Mouse (Mus musculus) heart, embryonic 11.5 days (tissue): ENCODE measurements around the gene Rnf150. TPM values are rescaled to one million over a fixed set of nuclear protein-coding genes. Genes with fewer than 3 reads are reported as not detected.

ENCODE experiments used
- ATAC-seq: fragments of 200-750 bp; cut with Nextera tagmentation; replicated peaks from 2 replicates; pipeline ENCODE4 v1.8.0; 2017; ENCODE audit warnings: moderate library complexity; ENCODE audit not compliant: insufficient number of reproducible peaks, low FRiP score, low TSS enrichment
- H3K27ac ChIP-seq: fragments of 300-500 bp; sonication (generic); 2 replicates; pipeline ENCODE4 v1.5.1; 2014; ENCODE audit warnings: mild to moderate bottlenecking, low read depth, low read length
- H3K27me3 ChIP-seq: fragments of 300-500 bp; sonication (generic); 2 replicates; pipeline ENCODE4 v1.6.1; 2014; ENCODE audit warnings: mild to moderate bottlenecking, low read length, mixed read lengths; ENCODE audit not compliant: control insufficient read depth, insufficient read depth
- H3K36me3 ChIP-seq: fragments of 300-500 bp; sonication (generic); 2 replicates; pipeline ENCODE4 v1.6.1; 2014; ENCODE audit warnings: mild to moderate bottlenecking, low read length, moderate library complexity, mixed read lengths; ENCODE audit not compliant: control insufficient read depth, insufficient read depth
- H3K4me1 ChIP-seq: fragments of 300-500 bp; sonication (generic); 2 replicates; pipeline ENCODE4 v1.6.1; 2014; ENCODE audit warnings: low read length; ENCODE audit not compliant: control insufficient read depth, insufficient read depth
- H3K4me2 ChIP-seq: fragments of 300-500 bp; sonication (generic); 2 replicates; pipeline ENCODE4 v1.6.1; 2014; ENCODE audit warnings: mild to moderate bottlenecking, moderate library complexity
- H3K4me3 ChIP-seq: fragments of 300-500 bp; sonication (generic); 2 replicates; pipeline ENCODE4 v1.5.1; 2014; ENCODE audit warnings: low read depth, low read length
- H3K9ac ChIP-seq: fragments of 300-500 bp; sonication (generic); 2 replicates; pipeline ENCODE4 v1.6.1; 2014; ENCODE audit warnings: mild to moderate bottlenecking, low read depth, low read length, moderate library complexity
- H3K9me3 ChIP-seq: fragments of 300-500 bp; sonication (generic); replicated peaks from 2 replicates; pipeline ENCODE4 v1.6.1; 2016; ENCODE audit warnings: low read length; ENCODE audit not compliant: control insufficient read depth
- WGBS: fragments of 180-500 bp; shearing (Covaris S2); extraction: QIAGEN DNeasy Blood & Tissue Kit; methylation state at CpG from one replicate; pipeline ENCODE4 v1.1.7; 2014; ENCODE audit not compliant: insufficient replicate concordance; 5-methylcytosine and 5-hydroxymethylcytosine counted together
- polyA plus RNA-seq: library from polyadenylated mRNA; unstranded; fragments of >200 nt; fragmentation: Nextera tagmentation; extraction: Ambion mirVana; gene quantifications from 2 replicates; pipeline ENCODE4 v1.2.1, GENCODE M21; 2014

The Rnf150 gene
- polyA plus RNA-seq, 1 experiment from 2014 or later: 1.1 TPM

DNA sequence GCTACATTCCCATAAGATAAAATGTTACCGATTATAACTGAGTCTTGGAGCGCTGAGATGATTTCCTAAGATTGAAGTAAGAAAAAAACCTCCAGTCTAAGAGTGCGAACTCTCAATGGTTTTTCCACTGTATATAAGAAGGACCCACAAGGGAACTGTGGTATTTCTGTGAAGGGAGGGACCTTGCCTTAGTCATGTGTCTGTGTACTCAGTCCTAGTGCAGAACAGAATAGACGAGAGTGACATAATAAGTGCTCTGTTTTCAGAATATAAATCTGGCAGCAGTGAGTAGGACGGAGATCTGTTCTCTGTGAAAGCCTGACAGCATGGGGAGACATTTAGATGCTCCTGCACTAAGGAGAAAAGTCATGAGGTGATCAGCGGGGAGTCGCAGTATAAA, 169.6 kb downstream of the Rnf150 start:
- WGBS: 55% methylated on average over 7 of the region's 7 CpGs

DNA sequence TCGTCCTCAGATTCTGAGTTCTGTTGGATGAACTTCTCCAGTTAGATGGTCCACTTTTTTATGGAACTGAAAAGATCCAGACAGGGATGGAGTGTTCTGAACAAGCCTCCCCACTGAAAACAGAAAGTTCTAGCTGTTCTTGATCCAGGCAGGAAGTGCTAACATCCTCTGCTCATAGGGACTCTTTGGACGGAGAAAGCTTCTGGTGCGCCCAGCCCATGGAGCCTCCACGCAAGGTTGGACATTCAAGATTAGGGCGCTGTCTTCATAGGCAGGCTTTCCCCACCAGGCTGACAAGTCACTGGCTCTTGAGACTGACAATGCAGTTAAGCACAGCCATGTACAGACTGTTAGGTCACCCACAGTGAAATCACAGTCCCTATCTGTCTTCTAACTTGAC, 172.0 kb downstream of the Rnf150 start:
- Histone ChIP-seq H3K36me3 (no peaks in the 10 kb centered on the region), H3K4me2 (no peak overlapping the region), H3K4me1 (no peaks in the 10 kb centered on the region), H3K27ac (no peak overlapping the region), H3K9ac (no peak overlapping the region), H3K9me3 (no peaks in the 10 kb centered on the region), H3K27me3 (no peaks in the 10 kb centered on the region), H3K4me3 (no peak overlapping the region)
- ATAC-seq: no peak
- WGBS: 76% methylated on average over 5 of the region's 5 CpGs

More for the DNA sequence above, 169.6 kb downstream of the Rnf150 start:
- H3K9ac ChIP-seq: no peak overlapping the region
- no peak overlapping the region for H3K4me3 ChIP-seq
- no peaks in the 10 kb centered on the region for H3K4me1 ChIP-seq
- no peak overlapping the region for H3K27ac ChIP-seq
- no peaks in the 10 kb centered on the region for H3K9me3 ChIP-seq
- H3K27me3 ChIP-seq: no peaks in the 10 kb centered on the region
- no peaks in the 10 kb centered on the region for H3K36me3 ChIP-seq
- no peak for ATAC-seq
- H3K4me2 ChIP-seq: no peak overlapping the region

DNA sequence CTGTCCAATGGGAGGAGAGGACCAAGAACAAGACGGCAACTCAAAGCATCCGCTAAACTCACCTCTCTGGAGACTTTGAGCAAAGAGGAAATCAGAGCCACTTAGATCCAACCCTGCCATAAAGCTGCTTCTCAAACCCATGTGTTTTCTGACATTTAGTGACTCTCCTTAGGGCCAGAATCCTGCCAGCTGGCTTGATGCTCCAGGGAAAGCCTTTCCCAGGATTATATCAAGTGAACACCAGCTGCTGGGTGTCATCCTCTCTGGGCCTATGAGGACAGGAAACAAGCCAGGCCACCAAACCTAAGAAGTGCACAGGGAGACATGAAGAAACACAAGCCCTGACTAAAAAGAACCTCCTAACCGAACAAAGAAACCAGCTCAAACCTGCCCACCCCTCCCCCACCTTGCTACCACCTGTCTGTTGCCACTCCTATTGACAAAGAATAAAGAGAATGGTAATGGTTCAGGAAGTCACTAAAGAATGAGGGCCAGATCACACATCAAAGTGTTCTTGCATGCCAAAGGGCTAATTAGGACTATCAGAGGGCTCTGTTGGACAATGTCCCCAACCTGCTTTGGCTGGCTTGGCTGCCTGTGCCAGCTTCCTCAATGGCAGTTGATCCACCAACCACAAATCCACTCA, 173.5 kb downstream of the Rnf150 start:
- no peaks in the 10 kb centered on the region for H3K36me3 ChIP-seq
- no peaks in the 10 kb centered on the region for H3K4me1 ChIP-seq
- no peak overlapping the region for H3K4me3 ChIP-seq
- ATAC-seq: no peak
- no peak overlapping the region for H3K27ac ChIP-seq
- WGBS: 92% methylated on average over 3 of the region's 3 CpGs
- H3K4me2 ChIP-seq: no peak overlapping the region
- no peaks in the 10 kb centered on the region for H3K9me3 ChIP-seq
- H3K9ac ChIP-seq: no peak overlapping the region
- no peaks in the 10 kb centered on the region for H3K27me3 ChIP-seq

DNA sequence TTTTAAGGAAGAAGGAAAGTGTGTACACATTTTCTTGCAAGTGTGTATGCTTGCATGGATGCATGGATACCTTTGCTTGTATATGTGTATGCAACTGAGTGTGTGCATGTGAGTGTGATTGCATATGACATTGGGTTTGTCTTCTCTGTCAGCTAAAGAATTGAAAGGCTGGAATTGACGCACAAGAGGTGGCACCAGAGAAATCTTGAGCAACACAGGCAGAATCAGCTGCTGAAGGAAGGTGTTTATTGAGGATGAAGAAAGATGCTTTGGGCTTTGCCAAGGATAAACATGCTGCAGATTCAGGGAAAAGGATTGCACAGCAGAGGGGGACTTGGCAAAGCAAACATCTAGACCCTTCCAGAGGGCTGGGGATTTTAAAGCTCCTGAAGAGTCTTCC, 174.2 kb downstream of the Rnf150 start:
- Histone ChIP-seq H3K4me3 (no peak overlapping the region), H3K27me3 (no peaks in the 10 kb centered on the region), H3K4me1 (no peaks in the 10 kb centered on the region), H3K36me3 (no peaks in the 10 kb centered on the region), H3K9ac (no peak overlapping the region), H3K27ac (no peak overlapping the region), H3K9me3 (no peaks in the 10 kb centered on the region), H3K4me2 (no peak overlapping the region)
- 91% methylated on average over 1 of the region's 1 CpGs for WGBS
- ATAC-seq: no peak

DNA sequence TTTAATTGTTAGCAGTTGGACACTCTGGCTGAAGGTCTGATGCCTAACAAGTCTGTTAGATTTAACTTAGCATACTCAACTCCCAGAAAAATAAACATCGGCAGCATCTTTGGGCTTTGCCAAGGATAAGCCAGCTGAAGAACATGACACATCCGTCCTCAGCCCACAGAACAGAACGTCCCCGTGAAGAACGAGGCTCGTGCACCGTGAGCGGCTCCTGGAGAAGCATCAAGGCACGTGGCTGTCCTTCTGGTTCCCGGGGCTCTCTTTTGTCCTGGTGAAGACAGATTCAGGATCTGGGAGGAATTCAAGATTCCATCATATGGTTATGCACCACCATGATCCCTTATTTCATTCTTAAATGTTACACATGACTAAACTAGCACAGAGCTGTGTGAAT, 175.4 kb downstream of the Rnf150 start:
- no peak overlapping the region for H3K4me3 ChIP-seq
- H3K9ac ChIP-seq: no peak overlapping the region
- WGBS: 74% methylated on average over 10 of the region's 10 CpGs
- no peaks in the 10 kb centered on the region for H3K4me1 ChIP-seq
- no peak overlapping the region for H3K4me2 ChIP-seq
- no peak for ATAC-seq
- no peaks in the 10 kb centered on the region for H3K27me3 ChIP-seq
- no peak overlapping the region for H3K27ac ChIP-seq
- H3K36me3 ChIP-seq: no peaks in the 10 kb centered on the region
- no peaks in the 10 kb centered on the region for H3K9me3 ChIP-seq

DNA sequence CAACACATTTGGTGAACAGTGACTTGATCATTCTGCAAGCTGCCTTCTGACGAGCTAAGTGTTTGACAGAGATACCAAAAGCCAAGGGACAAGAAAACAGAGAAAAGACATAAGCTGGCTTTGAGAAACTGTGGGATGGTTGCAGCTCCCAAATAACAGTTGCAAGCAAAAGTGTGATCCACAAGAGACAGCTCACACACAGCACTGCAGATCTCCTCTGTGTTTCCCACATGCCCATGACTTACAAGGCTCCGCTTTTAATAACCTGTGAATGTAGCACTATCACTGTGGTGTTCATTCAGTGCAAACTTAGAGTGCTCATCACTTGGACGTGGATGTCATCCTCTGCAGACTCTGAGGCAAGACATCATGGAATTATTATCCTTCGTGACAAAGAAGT, 178.3 kb downstream of the Rnf150 start:
- no peaks in the 10 kb centered on the region for H3K4me1 ChIP-seq
- H3K27me3 ChIP-seq: no peaks in the 10 kb centered on the region
- ATAC-seq: no peak
- no peak overlapping the region for H3K4me3 ChIP-seq
- H3K27ac ChIP-seq: no peak overlapping the region
- H3K36me3 ChIP-seq: no peaks in the 10 kb centered on the region
- 66% methylated on average over 4 of the region's 4 CpGs for WGBS
- no peak overlapping the region for H3K4me2 ChIP-seq
- no peaks in the 10 kb centered on the region for H3K9me3 ChIP-seq
- no peak overlapping the region for H3K9ac ChIP-seq

DNA sequence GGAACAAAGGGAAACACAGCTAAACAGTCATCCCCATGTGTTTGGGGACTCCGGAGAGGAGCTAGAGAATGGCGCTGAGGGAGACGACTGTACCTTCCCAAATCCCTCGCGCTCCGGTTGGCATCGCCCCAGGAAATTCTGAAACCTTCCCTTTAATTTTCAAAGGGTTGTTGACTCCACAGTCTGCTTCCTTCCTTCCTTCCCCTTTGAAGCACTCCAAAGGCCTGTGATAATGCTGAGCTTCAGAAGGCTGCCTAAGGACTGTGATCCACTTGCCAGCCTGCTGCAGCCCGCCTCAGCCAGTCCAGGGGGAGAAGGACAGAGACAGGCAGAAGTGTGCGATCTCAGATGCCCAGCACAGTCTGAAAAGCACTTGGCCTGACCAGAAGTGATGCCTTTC, 183.8 kb downstream of the Rnf150 start:
- 71% methylated on average over 9 of the region's 9 CpGs for WGBS
- no peak overlapping the region for H3K9ac ChIP-seq
- no peak overlapping the region for H3K27ac ChIP-seq
- no peaks in the 10 kb centered on the region for H3K9me3 ChIP-seq
- H3K4me3 ChIP-seq: no peak overlapping the region
- H3K4me2 ChIP-seq: no peak overlapping the region
- no peak for ATAC-seq
- H3K4me1 ChIP-seq: peaks cover 6% of the 10 kb centered on the region; the same call in 1 of the 2 replicates
- H3K27me3 ChIP-seq: no peaks in the 10 kb centered on the region
- H3K36me3 ChIP-seq: no peaks in the 10 kb centered on the region

DNA sequence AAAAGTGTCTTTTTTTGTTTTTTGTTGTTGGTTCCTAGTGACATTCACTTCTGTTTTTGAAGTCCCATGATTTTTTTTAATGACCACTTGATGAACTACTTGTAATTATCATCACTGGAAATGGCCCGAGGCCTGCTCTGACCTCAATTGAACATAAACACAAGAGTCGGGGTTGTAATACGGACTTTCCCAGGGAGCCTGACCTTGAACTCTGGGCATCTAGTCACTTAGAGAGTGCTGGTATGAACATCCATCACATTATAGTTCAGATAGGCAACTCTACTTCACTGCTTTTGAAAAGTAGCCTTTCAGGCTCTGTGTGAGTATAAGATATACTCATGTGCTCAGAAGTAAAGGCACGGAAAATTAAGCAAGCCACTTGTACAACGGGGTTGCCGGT, 185.4 kb downstream of the Rnf150 start:
- no peak overlapping the region for H3K9ac ChIP-seq
- peaks cover 6% of the 10 kb centered on the region; the same call in 1 of the 2 replicates for H3K4me1 ChIP-seq
- H3K27ac ChIP-seq: no peak overlapping the region
- 67% methylated on average over 6 of the region's 6 CpGs for WGBS
- H3K4me2 ChIP-seq: no peak overlapping the region
- ATAC-seq: no peak
- no peaks in the 10 kb centered on the region for H3K27me3 ChIP-seq
- no peak overlapping the region for H3K4me3 ChIP-seq
- H3K36me3 ChIP-seq: no peaks in the 10 kb centered on the region
- no peaks in the 10 kb centered on the region for H3K9me3 ChIP-seq

DNA sequence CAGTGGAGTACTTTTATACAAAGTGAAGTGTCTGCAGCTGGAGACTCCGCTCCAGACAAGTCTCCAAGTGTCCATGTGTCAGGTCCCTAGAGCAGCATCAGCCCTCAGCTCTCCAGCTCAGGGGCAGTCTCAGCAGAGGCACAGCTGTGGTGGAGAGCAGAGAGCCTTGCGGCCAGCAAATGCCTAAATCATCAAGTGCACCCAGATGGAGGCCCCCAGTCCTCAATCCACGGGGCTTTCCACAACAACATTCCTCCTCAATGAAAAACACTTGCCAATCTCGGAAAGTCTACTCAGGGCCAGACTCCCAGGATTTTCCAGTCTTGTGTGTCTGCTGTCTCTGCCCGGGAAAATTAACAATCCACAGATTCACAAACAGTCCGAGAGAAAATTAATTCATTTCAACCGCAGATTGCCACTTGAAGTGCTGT, 186.0 kb downstream of the Rnf150 start:
- no peak overlapping the region for H3K4me2 ChIP-seq
- no peak for ATAC-seq

More for the DNA sequence above, 186.0 kb downstream of the Rnf150 start:
- no peaks in the 10 kb centered on the region for H3K9me3 ChIP-seq
- no peak overlapping the region for H3K27ac ChIP-seq
- H3K4me1 ChIP-seq: peaks cover 6% of the 10 kb centered on the region; the same call in 1 of the 2 replicates
- no peaks in the 10 kb centered on the region for H3K27me3 ChIP-seq
- no peak overlapping the region for H3K9ac ChIP-seq
- H3K36me3 ChIP-seq: no peaks in the 10 kb centered on the region
- WGBS: 42% methylated on average over 7 of the region's 7 CpGs
- H3K4me3 ChIP-seq: no peak overlapping the region
